Mouse (Mus musculus) myocyte (in vitro differentiated cells): ENCODE data around the gene Diaph2.

Experiments used
- CEBPB ChIP-seq: IDR thresholded peaks from 2 replicates; pipeline ENCODE4 v1.6.1; 2011; ENCODE audit warnings: mild to moderate bottlenecking, moderate library complexity; ENCODE audit not compliant: poor library complexity, insufficient read depth, severe bottlenecking
- E2F4 ChIP-seq: IDR thresholded peaks from one replicate; pipeline ENCODE4 v1.6.1; 2011; ENCODE audit warnings: mild to moderate bottlenecking, control low read depth, moderate library complexity; ENCODE audit not compliant: insufficient read depth
- MAX ChIP-seq: IDR thresholded peaks from one replicate; pipeline ENCODE4 v1.6.1; 2011; ENCODE audit warnings: low read depth, mild to moderate bottlenecking, control low read depth
- MYOD1 ChIP-seq, 3 experiments: IDR thresholded peaks; one replicate each; pipeline ENCODE4 v1.6.1; 2011; ENCODE audit warnings: control low read depth in 2 of 3, low read depth in 2 of 3, mild to moderate bottlenecking in 2 of 3, moderate library complexity in 1 of 3; ENCODE audit not compliant: insufficient read length in 2 of 3, control insufficient read depth in 1 of 3
- MYOG ChIP-seq, 3 experiments: IDR thresholded peaks; one replicate each; pipeline ENCODE4 v1.6.1; 2011; ENCODE audit warnings: control low read depth in 2 of 3, low read depth in 2 of 3, mild to moderate bottlenecking in 2 of 3; ENCODE audit not compliant: insufficient read length in 2 of 3, control insufficient read depth in 1 of 3, insufficient read depth in 1 of 3
- POLR2A ChIP-seq: IDR thresholded peaks from one replicate; pipeline ENCODE4 v1.6.1; 2011; ENCODE audit warnings: low read depth, mild to moderate bottlenecking, control low read depth, moderate library complexity; ENCODE audit not compliant: insufficient read length
- POLR2AphosphoS2 ChIP-seq: IDR thresholded peaks from one replicate; pipeline ENCODE4 v1.6.1; 2011; ENCODE audit warnings: low read depth, control low read depth; ENCODE audit not compliant: insufficient read length
- REST ChIP-seq: IDR thresholded peaks from one replicate; pipeline ENCODE4 v1.6.1; 2011; ENCODE audit warnings: mild to moderate bottlenecking, control low read depth, moderate library complexity; ENCODE audit not compliant: insufficient read depth, insufficient read length
- TCF12 ChIP-seq: IDR thresholded peaks from one replicate; pipeline ENCODE4 v1.6.1; 2011; ENCODE audit warnings: mild to moderate bottlenecking, control low read depth; ENCODE audit not compliant: poor library complexity, insufficient read depth, severe bottlenecking
- USF1 ChIP-seq: IDR thresholded peaks from one replicate; pipeline ENCODE4 v1.6.1; 2011; ENCODE audit warnings: low read depth, mild to moderate bottlenecking, control low read depth, moderate library complexity

DNA sequence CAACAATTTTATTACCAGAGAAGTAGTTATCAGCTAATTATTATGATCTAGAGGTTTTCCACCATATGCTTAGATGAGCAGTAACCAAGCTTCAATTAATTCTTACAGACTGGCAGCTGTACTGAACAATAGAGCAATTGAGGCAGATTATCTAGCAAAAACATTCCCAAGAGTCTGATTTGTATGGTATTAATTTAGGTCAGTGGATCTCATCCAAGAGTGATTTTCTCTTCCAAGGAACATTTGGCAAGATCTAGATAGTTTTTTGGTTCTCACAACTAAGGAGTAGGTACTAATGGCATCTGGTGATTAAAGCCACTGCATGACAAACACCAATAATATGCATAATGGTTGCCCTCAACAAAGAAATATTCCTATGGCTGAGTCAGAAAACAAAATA lies 516.2 kb downstream of the Diaph2 start:
- TF ChIP-seq USF1 (no peak), POLR2A (no peak), MAX (no peak), MYOG (IDR thresholded peaks at IDR 0.05; ENCODE audit: control insufficient read depth in 1 of 3, insufficient read depth in 1 of 3, insufficient read length in 2 of 3, low read depth in 2 of 3) (no peak), CEBPB (no peak), TCF12 (no peak), POLR2AphosphoS2 (no peak), E2F4 (no peak), REST (no peak), MYOD1 (IDR thresholded peaks at IDR 0.05; ENCODE audit: control insufficient read depth in 1 of 3, insufficient read length in 2 of 3, low read depth in 2 of 3) (no peak)
